Mouse (Mus musculus) gastrocnemius, adult 2 months (tissue): ENCODE data around the gene Twf1. TPM values are rescaled to one million over a fixed set of nuclear protein-coding genes. Genes with fewer than 3 reads are reported as not detected.

Experiments used
- DNase-seq: peaks from one replicate; pipeline ENCODE4 v3.0.0; 2022
- H3K27ac ChIP-seq: fragments of 200-600 bp; 2 replicates; pipeline ENCODE4 v1.8.1; 2022; ENCODE audit warnings: mild to moderate bottlenecking
- H3K4me3 ChIP-seq: fragments of 200-600 bp; 2 replicates; pipeline ENCODE4 v1.8.1; 2022; ENCODE audit warnings: mild to moderate bottlenecking, moderate library complexity
- CTCF ChIP-seq: fragments of 200-600 bp; IDR thresholded peaks from 2 replicates; pipeline ENCODE4 v1.8.1; 2022; ENCODE audit warnings: antibody characterized with exemption, mild to moderate bottlenecking, moderate library complexity
- intact Hi-C: fragments of 180-260 bp; cut with DNase I; formaldehyde crosslinking; loops from one replicate; pipeline ENCODE4 v1.15.1; 2025
- total RNA-seq, 2 experiments: library from RNA; stranded (reverse); gene quantifications; 2 replicates each; pipeline ENCODE4 v1.2.3; 2021

Gene Twf1
- total RNA-seq, 2 experiments from 2014 or later: 9.5 to 10.0 TPM

- no peak for TF ChIP-seq CTCF
- DNase-seq: no peak
- Histone ChIP-seq H3K4me3 (no peak overlapping the region), H3K27ac (no peak overlapping the region)
- intact Hi-C loops: no loop called here
Observed at GRCm38 (mm10) chr15:94565854-94566253, 23.8 kb downstream of the Twf1 start.

DNA sequence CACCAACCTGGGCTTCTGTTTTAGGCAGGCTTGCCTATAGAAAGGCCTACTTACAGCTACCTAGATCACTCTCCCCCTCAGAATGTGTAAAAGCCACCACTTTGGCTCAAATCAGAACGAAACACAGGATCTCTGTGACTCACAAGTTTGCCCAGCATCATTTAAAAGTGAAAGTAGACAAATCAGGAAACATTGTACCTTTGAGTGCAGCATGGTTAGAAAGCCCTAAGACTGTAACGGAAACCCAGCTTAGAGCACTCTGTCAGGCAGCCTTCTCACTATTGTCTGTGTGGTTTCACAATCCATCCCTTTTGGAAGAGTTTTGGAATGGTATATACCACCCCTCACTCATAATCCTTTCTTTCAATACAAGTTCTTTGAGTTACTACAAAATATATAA, 24.8 kb downstream of the Twf1 start:
- no peak overlapping the region for H3K27ac ChIP-seq
- TF ChIP-seq CTCF: no peak
- no peak overlapping the region for H3K4me3 ChIP-seq
- DNase-seq: no peak
- intact Hi-C loops: no loop called here

- no peak for DNase-seq
- Histone ChIP-seq H3K27ac (no peak overlapping the region), H3K4me3 (no peak overlapping the region)
- intact Hi-C loops: loop anchor here (2.0 to 10.0 kb wide), 2 partner anchors 42 to 1016 kb away; no protein-coding TSS in a partner anchor
- no peak for TF ChIP-seq CTCF
Observed at GRCm38 (mm10) chr15:94558895-94559656, 30.6 kb downstream of the Twf1 start.

DNA sequence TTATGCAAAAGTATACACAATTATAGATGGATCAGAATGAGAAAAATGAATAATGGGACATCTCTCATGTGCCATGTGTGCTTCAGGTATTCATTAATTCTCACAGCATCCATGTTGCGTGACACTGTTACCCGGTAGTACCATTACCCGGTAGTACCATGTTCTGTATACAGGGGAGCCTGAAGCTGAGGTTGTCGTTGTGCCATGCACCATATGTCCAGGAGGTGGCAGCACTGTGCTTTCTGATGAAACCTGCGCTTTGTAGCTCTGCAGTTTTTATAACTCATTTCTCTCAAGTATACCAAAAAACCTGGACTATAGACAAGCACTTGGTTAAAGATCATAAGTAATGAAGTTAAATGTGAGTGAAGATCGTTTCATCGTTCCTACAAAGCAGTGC, 32.2 kb downstream of the Twf1 start:
- intact Hi-C loops: loop anchor here (1.0 to 10.0 kb wide), 2 partner anchors 104 to 1017 kb away; no protein-coding TSS in a partner anchor
- TF ChIP-seq CTCF: peak; percentile 99
- no peak overlapping the region for H3K4me3 ChIP-seq
- no peak overlapping the region for H3K27ac ChIP-seq
- DNase-seq: peak; percentile 83

GRCm38 (mm10) chr15:94553536-94553935, 36.2 kb downstream of the Twf1 start:
- intact Hi-C loops: loop anchor here (10.0 kb wide), 1 partner anchor 1021 kb away; no protein-coding TSS in a partner anchor
- DNase-seq: no peak
- TF ChIP-seq CTCF: no peak
- no peak overlapping the region for H3K27ac ChIP-seq
- H3K4me3 ChIP-seq: no peak overlapping the region

DNA sequence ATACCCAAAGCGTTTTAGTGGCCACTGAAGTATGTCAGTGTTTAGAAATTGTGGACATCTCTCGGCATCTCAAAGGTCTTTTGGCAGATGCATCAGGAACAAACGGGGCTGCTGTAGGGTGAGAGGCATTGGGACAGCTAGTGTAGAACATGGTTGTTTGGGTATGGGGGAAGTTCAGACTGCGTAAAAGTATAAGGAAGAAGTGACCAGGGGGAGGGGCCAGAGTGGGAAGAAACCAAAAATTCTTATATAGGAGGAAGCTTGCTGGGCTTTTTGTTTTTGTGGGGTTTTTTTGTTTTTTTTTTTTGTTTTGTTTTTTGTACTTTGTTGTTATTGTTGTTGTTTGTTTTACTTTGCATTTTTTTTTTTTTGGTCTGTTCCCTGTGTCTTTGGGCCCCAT, 44.8 kb downstream of the Twf1 start:
- Histone ChIP-seq H3K4me3 (no peak overlapping the region), H3K27ac (no peak overlapping the region)
- no peak for TF ChIP-seq CTCF
- intact Hi-C loops: no loop called here
- no peak for DNase-seq

GRCm38 (mm10) chr15:94544052-94544636, 45.5 kb downstream of the Twf1 start:
- Histone ChIP-seq H3K27ac (peak overlapping the region; percentile 90), H3K4me3 (peak overlapping the region; percentile 92)
- no peak for DNase-seq
- no peak for TF ChIP-seq CTCF
- intact Hi-C loops: no loop called here

DNA sequence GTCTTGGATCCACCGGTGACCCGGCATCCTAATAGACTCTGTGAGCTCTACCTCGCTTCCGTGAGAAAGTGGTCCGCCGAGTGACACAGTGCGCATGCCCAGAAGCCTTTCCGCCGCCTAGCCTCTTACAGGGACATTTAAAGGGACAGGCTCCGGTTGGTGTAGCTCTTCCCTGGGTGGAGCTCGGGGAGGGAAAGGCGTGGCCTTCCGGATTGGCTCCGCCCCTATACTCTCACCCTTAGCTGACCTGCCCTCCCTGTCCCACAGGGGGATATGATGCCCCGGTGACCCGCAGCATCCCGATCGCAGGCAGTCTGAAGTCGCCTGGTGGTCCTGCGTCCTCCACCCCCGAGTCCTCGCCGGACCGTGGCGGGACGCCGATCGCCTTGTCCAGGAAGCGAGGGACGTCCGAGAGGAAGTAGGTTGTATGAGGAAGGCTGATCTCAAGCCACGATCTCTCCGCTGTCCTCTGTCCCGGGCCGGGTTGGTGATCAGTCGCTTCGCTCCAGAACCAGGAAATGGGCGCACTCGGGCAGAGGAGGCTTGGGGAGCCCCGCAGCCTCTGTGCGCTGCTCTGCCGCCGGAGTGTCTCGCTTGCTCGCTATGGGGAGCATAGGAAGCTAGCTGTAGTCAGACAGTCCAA, 46.2 kb downstream of the Twf1 start, which contains the start of the genes Pus7l and Irak4:
Gene Pus7l, minus strand, starts transcription at position 139 of the 643 bp plus-strand sequence.
Gene Irak4, plus strand, starts transcription at position 235 of the 643 bp plus-strand sequence.
- H3K4me3 ChIP-seq: peak within 1 kb of the TSS; percentile 92
- H3K27ac ChIP-seq: peak within 1 kb of the TSS; percentile 90
- DNase-seq: peak; percentile 96
- 0 out of 2 replicates have a peak, but pooled peaks have one; percentile 10 for TF ChIP-seq CTCF
- intact Hi-C loops: no loop called here

GRCm38 (mm10) chr15:94542567-94543408, 46.9 kb downstream of the Twf1 start:
- intact Hi-C loops: no loop called here
- H3K27ac ChIP-seq: peak overlapping the region; percentile 90
- DNase-seq: no peak
- no peak for TF ChIP-seq CTCF
- H3K4me3 ChIP-seq: peak overlapping the region; percentile 92

DNA sequence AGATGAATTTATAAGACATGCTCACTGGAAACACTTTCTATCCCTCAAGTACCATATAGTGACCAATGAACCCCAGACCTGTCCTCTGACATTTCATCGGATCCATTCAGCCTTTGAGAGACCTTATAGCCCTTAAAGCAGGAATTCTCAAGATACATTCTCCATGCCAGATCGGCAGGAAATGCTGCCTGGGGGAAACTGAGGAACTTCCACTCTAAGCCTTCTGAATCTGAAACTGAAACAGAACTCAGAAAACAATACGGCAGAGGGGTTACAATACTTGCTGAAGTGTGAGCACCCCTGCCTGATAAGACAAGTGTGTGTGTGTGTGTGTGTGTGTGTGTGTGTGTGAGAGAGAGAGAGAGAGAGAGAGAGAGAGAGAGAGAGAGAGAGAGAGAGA, 50.4 kb downstream of the Twf1 start:
- intact Hi-C loops: no loop called here
- no peak for DNase-seq
- Histone ChIP-seq H3K27ac (no peak overlapping the region), H3K4me3 (no peak overlapping the region)
- no peak for TF ChIP-seq CTCF

- intact Hi-C loops: no loop called here
Observed at GRCm38 (mm10) chr15:94535521-94535920, 54.2 kb downstream of the Twf1 start.

DNA sequence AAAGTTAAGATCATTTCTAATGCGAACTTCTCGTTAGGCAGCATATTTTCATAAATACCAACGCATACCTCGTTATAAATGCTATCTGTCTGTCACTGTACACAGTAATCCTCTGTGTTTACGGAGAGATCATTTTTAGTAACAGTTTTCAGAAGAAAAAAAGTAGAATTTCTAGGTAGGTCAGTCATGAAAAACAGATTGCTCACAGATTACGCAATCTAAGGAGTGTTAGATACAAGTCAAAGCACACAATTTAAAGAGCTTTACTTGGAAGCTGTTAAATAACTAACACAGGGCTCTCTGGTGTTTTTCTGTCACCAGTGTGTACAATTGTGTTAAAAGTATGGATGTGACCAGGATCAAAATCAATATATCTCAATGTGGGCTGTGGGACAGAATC, 56.7 kb downstream of the Twf1 start:
- H3K4me3 ChIP-seq: no peak overlapping the region
- intact Hi-C loops: no loop called here
- DNase-seq: no peak
- H3K27ac ChIP-seq: no peak overlapping the region
- TF ChIP-seq CTCF: no peak

More at GRCm38 (mm10) chr15:94535521-94535920, 54.2 kb downstream of the Twf1 start:
- H3K4me3 ChIP-seq: no peak overlapping the region
- no peak for TF ChIP-seq CTCF
- no peak overlapping the region for H3K27ac ChIP-seq
- no peak for DNase-seq
